10 mouse cellular contexts compared by ENCODE assay signal in the genomic region with DNA sequence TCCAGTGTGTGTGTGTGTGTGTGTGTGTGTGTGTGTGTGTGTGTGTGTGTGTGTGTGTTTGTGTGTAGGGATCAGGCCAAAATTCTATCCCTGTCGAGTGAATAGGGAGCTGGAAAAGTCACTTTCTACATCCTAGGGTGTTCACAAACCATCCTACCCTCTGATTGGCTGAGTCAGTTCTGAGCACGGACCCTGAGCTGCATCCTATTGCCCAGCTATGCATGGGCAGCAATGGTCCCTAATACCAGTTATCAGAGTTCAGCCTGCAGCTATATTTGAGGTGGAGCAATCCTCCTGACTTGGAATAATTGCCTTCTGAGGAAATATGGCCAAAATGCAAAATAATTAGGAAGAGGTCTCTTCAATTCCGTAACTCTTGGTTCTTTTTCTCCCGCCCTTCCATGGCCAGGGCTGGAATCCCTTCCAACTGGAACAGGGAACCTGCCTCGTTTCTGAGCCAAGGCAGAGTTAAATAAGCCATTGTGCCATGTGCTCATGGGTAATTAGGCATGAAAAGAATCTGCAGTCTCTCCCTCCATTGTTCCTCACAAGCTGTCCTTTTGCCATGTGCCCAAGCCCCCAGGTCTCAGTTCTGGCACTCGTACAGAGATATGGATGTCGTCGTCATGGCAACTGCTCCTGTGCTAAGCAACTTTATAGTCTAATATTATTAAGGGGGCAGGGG.
DNase-seq lines count a peak whose midpoint lies in the region; ATAC-seq lines count a peak whose summit lies in the region.
"Had no signal": no experiment of that assay in that cellular context is flagged by ENCODE, and none has a peak within 500 bp of the region (broad histone marks: within the 10 kb centered on the region; RNA-seq: fewer than 3 reads in every experiment).

No protein-coding gene starts in this region.

- WGBS in embryonic facial prominence, embryonic 11.5 days, result 56% methylated on average over 8 of the region's 8 CpGs
- 12% methylated on average over 8 of the region's 8 CpGs for whole genome bisulfite sequencing in hindbrain, embryonic 16.5 days
- 13% methylated on average over 8 of the region's 8 CpGs for WGBS in neural tube, embryonic 13.5 days

- H3K27ac ChIP-seq in embryonic facial prominence, embryonic 11.5 days (replicated peaks; ENCODE audit: low read depth, low read length), result no peak overlapping the region
- peak overlapping the region; percentile 60 for H3K27ac ChIP-seq in hindbrain, embryonic 16.5 days (ENCODE audit: low read depth, low read length)
- H3K27ac ChIP-seq in neural tube, embryonic 13.5 days (replicated peaks), result peak overlapping the region; percentile 85
- H3K27ac ChIP-seq: lung, embryonic 15.5 days had no signal

- no peaks in the 10 kb centered on the region for H3K36me3 ChIP-seq in embryonic facial prominence, embryonic 11.5 days (replicated peaks; ENCODE audit: control insufficient read depth, insufficient read depth, low read depth, low read length)
- H3K36me3 ChIP-seq in hindbrain, embryonic 16.5 days (ENCODE audit: control insufficient read depth, insufficient read depth, low read length), result no peaks in the 10 kb centered on the region
- no peaks in the 10 kb centered on the region for H3K36me3 ChIP-seq in neural tube, embryonic 13.5 days
- H3K36me3 ChIP-seq: lung, embryonic 15.5 days had no signal

- no peaks in the 10 kb centered on the region for H3K9me3 ChIP-seq in embryonic facial prominence, embryonic 11.5 days (replicated peaks; ENCODE audit: control insufficient read depth, low read length)
- H3K9me3 ChIP-seq in hindbrain, embryonic 16.5 days (ENCODE audit: control insufficient read depth, low read length), result no peaks in the 10 kb centered on the region
- no peaks in the 10 kb centered on the region for H3K9me3 ChIP-seq in neural tube, embryonic 13.5 days
- H3K9me3 ChIP-seq: lung, embryonic 15.5 days had no signal

- H3K9ac ChIP-seq in embryonic facial prominence, embryonic 11.5 days (replicated peaks; ENCODE audit: low read length), result no peak overlapping the region
- peak overlapping the region; percentile 25 for H3K9ac ChIP-seq in hindbrain, embryonic 16.5 days (ENCODE audit: low read depth, low read length)
- 0 out of 2 replicates have a peak overlapping the region, but pooled peaks have one; percentile 38 for H3K9ac ChIP-seq in neural tube, embryonic 13.5 days
- H3K9ac ChIP-seq: lung, embryonic 15.5 days had no signal

- DNase-seq in cerebellum, postnatal 10 days, result peak; percentile 73 to 76
- DNase-seq in cerebellum, adult 11 months, result no peak
- DNase-seq in embryonic facial prominence, embryonic 11.5 days (ENCODE audit: low spot score), result peak; percentile 49
- DNase-seq in lung, postnatal 36 days, result no peak
- DNase-seq in heart, adult 11 months, result no peak
- DNase-seq in right cerebral cortex, adult 18-20 months, result no peak
- DNase-seq: gastrocnemius, postnatal 25 days had no signal

- no peaks in the 10 kb centered on the region for H3K4me1 ChIP-seq in embryonic facial prominence, embryonic 11.5 days (ENCODE audit: control insufficient read depth, insufficient read depth, low read length)
- peaks cover 13% of the 10 kb centered on the region for H3K4me1 ChIP-seq in hindbrain, embryonic 16.5 days (ENCODE audit: control insufficient read depth, insufficient read depth, low read depth, low read length)
- H3K4me1 ChIP-seq in neural tube, embryonic 13.5 days (replicated peaks), result peaks cover 29% of the 10 kb centered on the region
- H3K4me1 ChIP-seq: lung, embryonic 15.5 days had no signal

- H3K27me3 ChIP-seq in embryonic facial prominence, embryonic 11.5 days (ENCODE audit: control insufficient read depth, insufficient read depth, low read length), result no peaks in the 10 kb centered on the region
- H3K27me3 ChIP-seq in hindbrain, embryonic 16.5 days (replicated peaks; ENCODE audit: control insufficient read depth, insufficient read depth, low read length), result no peaks in the 10 kb centered on the region
- no peaks in the 10 kb centered on the region for H3K27me3 ChIP-seq in neural tube, embryonic 13.5 days
- H3K27me3 ChIP-seq: lung, embryonic 15.5 days had no signal

- H3K4me2 ChIP-seq in embryonic facial prominence, embryonic 11.5 days (ENCODE audit: low read depth, low read length), result no peak overlapping the region
- H3K4me2 ChIP-seq in hindbrain, embryonic 16.5 days (ENCODE audit: low read length), result peak overlapping the region; percentile 38
- peak overlapping the region; percentile 34 for H3K4me2 ChIP-seq in neural tube, embryonic 13.5 days
- H3K4me2 ChIP-seq: lung, embryonic 15.5 days had no signal

- ATAC-seq in embryonic facial prominence, embryonic 11.5 days (replicated peaks; ENCODE audit: insufficient number of reproducible peaks, low FRiP score, low TSS enrichment, low read depth), result peak; percentile 29; the same call in 1 of the 2 replicates
- peak; percentile 91 for ATAC-seq in hindbrain, embryonic 16.5 days
- peak; percentile 84 for ATAC-seq in neural tube, embryonic 13.5 days (ENCODE audit: low read depth)

- no peak overlapping the region for H3K4me3 ChIP-seq in embryonic facial prominence, embryonic 11.5 days (ENCODE audit: low read depth, low read length)
- H3K4me3 ChIP-seq in hindbrain, embryonic 16.5 days (ENCODE audit: low read length), result no peak overlapping the region
- no peak overlapping the region for H3K4me3 ChIP-seq in neural tube, embryonic 13.5 days
- H3K4me3 ChIP-seq: lung, embryonic 15.5 days had no signal

Comparison
In these comparisons a context has a peak if more than half of its experiments do, and no peak if none do; other contexts are left out.
1. DNase-seq: peak in cerebellum, postnatal 10 days (2 of 2) and embryonic facial prominence, embryonic 11.5 days (single experiment); none in cerebellum, adult 11 months (single experiment), lung, postnatal 36 days (single experiment), heart, adult 11 months (single experiment) and right cerebral cortex, adult 18-20 months (single experiment).
2. ATAC-seq: peak in every context shown above with its lines; median percentile 91 in hindbrain, embryonic 16.5 days; 84 in neural tube, embryonic 13.5 days; 29 in embryonic facial prominence, embryonic 11.5 days.